Mouse (Mus musculus) regulatory T cell (primary cell): ENCODE measurements around the gene Creb3l1.

ENCODE experiments used
- in situ Hi-C: fragments of 300-600 bp; cut with MboI, MseI; formaldehyde crosslinking; loops from one replicate; pipeline ENCODE4 v1.15.1; 2025; ENCODE audit warnings: high pct_unique_total_duplicates

The Creb3l1 gene

DNA sequence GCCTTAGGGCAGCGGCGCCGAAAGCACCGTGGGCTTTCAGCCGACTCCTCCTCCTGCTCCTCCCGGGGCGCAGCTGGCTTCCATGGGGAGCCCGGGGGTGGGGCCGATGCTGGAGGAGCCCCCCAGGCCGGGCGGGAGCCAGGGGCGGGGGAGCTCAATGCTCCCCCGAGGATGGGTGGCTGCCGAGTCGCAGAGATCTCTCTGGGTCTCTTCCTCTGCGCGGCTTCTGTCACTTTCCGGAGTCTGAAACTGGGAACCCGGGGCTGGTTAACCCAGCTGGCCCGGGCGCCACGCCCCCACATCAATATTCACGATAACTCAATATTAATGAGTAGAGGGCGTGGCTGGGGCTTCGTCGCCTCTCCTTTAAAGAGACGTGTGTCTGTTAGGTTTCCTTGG, at the start of gene Creb3l1:
Gene Creb3l1 (minus strand): TSS at position 229 of the 399 bp plus-strand sequence.
- in situ Hi-C loops, result no loop called here

- in situ Hi-C loops, result no loop called here
Measured at GRCm38 (mm10) chr2:92071143-92071542, 46.8 kb upstream of the Creb3l1 start.

DNA sequence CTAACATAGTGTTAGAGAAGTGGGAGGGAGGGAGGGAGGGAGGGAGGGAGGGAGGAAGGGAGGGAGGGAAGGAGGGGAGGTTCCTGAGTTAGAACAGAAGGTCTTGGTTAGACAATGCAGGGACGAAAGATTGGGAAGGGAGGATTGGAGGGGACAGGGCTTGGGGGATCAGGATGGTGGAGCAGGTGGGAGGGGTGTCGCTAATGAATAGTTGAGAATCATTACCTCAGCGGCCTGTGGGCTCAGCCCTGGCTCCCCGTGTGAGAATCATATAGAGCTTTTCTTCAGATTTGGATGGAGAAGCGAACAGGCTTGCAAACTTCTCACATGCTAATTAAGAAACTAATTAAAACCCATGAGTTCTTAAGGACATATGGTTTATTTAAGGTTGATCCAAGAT, 45.3 kb upstream of the Creb3l1 start:
- in situ Hi-C loops, result no loop called here

DNA sequence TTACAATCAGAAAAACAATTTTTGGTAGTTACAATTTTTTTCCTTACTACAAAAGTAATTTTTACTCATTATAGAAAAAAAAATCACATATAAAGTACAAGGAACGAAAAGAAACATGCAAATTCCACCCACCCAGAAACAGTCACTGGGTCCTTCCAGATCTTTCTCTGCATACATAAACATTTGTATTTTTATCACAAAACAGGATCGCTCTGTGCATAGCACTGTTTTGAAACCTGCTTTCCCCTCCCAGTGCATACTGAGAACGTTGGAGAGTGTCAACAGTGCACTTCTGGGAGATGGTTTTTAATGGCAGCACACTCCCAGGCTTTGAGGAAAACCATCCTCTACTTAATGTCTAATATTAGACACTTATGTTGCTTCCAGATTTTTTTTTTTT, 43.3 kb upstream of the Creb3l1 start:
- in situ Hi-C loops, result no loop called here

- in situ Hi-C loops, result no loop called here
Measured at GRCm38 (mm10) chr2:92066899-92067298, 42.6 kb upstream of the Creb3l1 start.

GRCm38 (mm10) chr2:92065938-92066337, 41.6 kb upstream of the Creb3l1 start:
- in situ Hi-C loops, result no loop called here

- in situ Hi-C loops, result no loop called here
Measured at GRCm38 (mm10) chr2:92065269-92065888, 41.1 kb upstream of the Creb3l1 start.

GRCm38 (mm10) chr2:92063106-92063505, 38.8 kb upstream of the Creb3l1 start:
- in situ Hi-C loops, result no loop called here

DNA sequence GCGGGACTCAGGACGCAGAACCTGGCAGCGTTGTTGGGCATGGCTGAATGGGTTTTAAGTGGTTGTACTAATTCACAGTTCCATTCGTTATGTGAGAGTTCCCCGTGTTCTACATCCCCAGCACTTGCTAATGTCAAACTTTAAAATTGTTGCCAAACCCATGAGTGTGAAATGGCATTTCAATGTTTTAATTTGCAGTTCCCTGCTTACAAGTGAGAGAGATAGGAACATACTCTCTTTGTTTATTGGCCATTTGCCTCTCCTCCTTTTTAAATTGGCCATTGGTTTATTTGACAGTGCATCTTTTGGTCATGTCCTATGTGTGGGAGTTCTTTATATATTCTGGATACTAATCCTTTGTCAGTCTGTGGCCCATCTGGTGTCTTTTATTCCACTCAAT, 37.0 kb upstream of the Creb3l1 start:
- in situ Hi-C loops, result no loop called here

DNA sequence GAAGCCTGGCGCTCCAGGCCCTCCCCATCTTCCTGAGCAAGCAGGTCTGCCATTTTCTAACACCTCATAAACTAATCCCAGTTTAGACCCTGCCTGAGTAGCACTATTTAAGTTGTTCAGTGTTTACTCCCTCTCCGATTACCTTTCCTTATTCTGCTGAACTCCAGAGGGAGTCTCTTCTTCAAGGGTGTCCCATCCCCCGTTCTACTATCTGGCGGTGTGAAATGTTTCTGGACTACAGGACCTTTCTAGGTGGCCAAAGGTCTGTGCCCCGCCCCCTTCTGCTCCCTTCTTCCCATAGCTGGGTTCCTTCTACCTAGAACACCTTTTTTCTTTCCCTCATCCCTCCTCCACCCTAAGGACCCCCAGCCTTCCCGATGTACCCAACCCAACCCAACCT, 36.0 kb upstream of the Creb3l1 start:
- in situ Hi-C loops, result no loop called here

- in situ Hi-C loops, result no loop called here
Measured at GRCm38 (mm10) chr2:92059481-92060220, 35.3 kb upstream of the Creb3l1 start.

DNA sequence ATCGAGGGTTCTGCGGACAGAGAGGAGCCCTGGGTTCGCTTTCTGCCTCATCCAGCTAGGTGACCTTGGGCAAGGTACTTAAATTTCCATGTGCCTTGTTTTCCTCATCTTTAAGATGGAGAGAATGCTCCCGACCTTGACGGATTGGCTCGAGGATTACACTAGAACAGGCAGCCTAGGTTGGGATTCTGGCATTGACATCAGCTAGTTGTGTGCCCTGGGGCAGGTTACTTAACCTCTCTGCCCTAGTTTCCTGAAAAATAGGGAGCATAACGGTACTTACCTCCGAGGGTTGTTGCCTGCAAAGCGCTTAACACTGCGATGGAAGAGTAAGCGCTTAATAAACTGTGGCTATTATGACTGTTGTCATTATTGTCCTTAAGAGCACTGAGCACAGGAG, 34.6 kb upstream of the Creb3l1 start:
- in situ Hi-C loops, result no loop called here

GRCm38 (mm10) chr2:92058469-92058868, 34.2 kb upstream of the Creb3l1 start:
- in situ Hi-C loops, result no loop called here

DNA sequence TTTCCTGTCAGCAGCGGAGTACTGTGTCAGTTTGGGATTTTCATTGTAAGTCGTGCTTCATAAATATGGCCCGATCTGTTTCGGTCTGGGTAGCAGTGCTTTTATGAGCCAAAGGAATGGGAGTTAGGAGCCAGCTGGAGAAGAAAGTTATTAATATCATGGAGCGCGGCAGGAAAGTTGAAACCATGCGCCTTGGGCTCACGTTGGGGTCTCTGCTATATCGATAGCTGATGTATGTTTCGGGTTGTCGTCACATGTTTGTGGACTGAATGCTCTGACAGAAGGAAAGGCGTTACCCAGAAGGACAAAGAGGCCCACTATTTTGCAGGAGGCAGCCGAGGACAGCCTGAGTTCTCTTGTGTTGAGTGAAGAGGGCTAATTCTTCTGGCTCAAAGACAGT, 32.5 kb upstream of the Creb3l1 start:
- in situ Hi-C loops, result no loop called here

DNA sequence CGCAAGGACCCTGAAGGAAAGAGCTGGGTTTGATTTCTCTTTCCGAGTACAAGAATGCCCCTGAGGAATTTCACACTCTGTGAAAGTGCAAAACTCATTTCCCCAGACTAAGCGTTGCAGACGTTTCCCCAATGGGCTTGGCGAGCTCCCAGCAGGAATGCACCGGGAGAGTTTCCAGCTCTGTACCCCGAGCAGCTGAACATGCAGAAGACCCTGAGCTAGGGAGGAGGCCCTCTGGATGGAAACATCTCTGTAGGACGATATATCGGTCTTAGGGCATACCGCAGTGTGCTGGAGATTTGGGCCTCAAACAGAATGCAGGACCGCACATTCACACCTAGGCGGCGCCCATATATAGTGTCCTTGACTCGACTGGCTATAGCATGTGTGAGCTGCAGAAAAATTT, 31.5 kb upstream of the Creb3l1 start:
- in situ Hi-C loops, result no loop called here

DNA sequence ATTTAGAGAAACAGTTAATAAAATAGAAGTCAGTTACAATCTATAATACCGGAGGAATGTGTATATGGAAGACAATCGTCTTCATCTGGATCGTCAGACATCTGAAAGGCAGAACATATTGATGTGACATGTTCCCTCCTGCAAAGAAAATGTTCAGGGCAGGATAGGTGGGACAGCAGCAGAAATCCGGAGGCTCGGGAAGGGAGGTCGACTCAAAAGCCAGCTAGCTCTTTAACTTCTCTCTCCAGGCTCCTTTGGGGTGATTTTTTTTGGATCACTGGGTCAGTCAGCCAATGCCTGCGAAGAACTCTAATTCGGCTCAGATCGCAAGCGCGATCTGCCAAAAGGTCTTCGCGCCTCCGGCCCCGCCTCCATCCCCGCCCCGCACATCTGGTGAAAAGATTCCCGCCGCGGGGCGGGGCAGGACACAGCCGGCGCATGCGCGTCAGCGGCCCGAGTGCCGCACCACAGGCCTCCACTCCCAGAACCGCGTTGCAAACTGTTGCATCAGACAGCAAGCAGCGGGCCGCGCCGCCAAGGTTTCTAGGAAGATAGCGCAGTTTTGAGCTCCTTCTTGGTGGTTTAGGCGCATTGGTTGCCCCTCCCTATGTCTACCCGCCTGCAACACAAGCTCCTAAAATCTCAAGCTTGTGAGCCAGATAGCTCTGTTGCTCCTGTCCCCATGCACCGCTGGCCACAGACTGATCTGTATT, 31.0 kb upstream of the Creb3l1 start:
- in situ Hi-C loops, result no loop called here

DNA sequence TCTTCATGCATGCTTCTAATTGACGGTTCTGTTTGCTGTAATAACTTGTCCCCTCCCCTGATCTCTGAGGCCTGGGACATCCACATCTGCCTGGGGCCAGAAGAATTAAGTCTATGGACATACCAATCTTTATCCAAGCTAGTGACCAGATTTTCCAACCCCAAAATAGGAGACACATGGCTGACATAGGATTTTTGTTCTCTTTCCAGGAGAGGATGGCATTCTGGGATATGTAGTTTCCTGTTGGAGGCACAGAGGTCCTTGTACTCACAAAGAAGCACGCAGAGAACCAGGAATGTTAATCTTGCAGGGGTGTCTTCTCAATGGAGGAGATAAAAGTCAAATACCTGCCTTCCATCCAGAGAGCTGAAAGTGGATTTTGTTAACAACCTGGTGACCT, 28.5 kb upstream of the Creb3l1 start:
- in situ Hi-C loops, result no loop called here

DNA sequence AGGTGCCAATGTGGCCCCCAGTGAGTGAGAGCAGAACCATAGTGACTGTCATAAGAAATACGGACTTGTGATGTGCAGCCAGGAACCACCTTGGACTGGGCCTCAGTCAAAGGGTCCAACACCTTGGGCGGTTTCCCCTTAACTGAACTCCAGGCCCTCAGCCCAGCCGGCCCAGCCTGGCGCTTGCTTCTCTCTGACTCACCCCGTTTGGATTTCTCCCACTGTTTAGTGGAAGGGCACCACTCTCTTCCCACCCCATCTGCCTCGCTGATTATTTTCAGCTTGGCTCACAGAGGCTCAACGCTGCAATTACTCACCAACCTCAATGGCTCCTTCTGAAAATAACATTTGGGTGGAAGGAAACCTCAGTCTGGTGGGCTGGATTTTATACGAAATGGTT, 27.9 kb upstream of the Creb3l1 start:
- in situ Hi-C loops, result no loop called here

DNA sequence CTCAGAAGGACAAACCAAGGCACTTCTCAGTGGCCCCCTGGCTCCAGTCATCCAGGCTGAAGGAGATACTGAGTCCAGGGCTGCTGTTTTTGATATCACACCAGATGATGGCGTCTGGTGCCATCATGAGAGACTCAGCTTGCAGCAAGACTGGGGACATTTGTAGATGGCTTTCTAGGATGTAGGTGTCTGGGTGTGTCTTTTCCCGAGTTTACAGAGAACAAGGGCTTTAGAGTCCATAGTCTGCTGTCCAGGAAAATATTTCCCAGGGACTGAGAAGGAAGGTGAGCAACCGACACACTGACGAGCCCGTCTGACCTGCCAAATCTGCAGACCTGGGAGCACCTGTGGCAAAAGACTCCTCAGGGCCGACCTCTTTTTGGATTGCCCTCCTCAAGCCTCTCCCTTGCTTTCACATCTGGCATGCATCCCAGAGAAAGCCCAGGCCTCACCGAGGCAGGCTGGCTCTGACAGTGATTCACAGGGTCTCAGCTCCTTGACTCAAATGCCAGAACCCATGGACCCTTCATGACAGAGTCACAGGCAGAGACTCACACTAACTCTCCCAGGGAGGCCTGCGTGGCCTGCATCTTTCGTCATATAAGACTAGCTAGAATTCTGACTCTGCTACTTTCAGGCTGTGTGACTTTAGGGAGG, 23.9 kb upstream of the Creb3l1 start:
- in situ Hi-C loops, result loop anchor here (5.0 kb wide), 1 partner anchor 61 kb away; no protein-coding TSS in a partner anchor

DNA sequence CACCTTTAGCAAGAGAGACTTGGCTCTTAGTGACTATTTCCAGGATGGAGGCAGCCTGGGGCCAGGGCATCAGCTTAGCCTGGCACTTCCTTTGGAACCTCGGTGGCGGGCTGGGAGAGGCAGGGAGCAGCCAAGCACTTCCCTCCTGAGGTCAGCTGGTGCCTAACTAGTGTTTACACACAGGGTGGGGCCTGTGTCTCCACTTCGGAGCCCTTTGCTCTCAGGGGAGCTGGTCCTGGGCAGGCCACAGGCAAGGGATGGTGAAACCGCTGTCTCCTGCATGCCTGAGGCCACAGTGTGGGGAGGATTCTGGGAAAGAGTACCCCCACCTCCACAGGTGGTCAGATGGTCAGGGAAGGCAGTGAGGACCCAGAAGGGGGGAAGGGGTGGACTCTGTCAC, 23.3 kb upstream of the Creb3l1 start:
- in situ Hi-C loops, result loop anchor here (5.0 kb wide), 1 partner anchor 60 kb away; no protein-coding TSS in a partner anchor

DNA sequence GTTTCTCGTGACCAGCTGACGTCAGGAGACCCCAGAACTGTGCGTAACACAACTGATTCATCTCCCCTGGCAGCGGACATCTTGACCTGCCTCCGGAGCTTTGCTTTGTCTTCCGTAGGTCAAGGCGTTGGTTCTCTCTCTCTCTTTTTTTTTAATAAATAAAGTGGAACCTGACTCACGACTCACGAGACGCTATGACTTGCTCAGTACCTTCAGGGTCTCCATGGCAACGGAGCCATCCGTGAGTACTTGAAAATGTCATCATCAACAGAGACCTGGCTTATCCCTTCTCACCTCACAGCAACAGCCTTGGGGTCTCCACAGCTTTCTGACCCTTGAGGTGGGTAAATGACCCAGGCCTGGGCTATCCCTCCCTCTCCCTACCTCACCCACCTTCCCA, 19.0 kb upstream of the Creb3l1 start:
- in situ Hi-C loops, result no loop called here

DNA sequence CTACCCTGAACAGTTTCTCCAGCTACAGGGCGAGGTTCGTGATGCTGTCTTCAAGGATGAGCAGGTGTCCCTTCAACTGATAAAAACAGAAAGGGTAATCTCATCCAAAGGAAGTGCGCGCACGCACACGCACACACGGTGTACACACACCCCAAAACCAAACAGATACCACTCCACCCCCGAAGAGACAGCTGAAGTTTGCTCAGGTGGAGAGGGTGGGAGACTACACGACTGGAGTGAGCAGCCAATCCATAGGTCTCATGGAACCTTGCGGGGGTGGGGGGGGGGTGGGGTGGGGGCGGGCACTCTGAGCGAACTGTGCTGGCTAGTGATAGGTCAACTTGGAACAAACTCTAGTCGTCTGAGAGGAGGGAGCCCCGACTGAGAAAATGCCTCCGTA, 17.2 kb upstream of the Creb3l1 start:
- in situ Hi-C loops, result no loop called here
